Mouse (Mus musculus): Measurements from ENCODE around the gene Kcnn4.

Kcnn4 gene

GRCm38 (mm10) chr7:24369731-24370541 lies at the start of gene Kcnn4:
Kcnn4 (plus strand) TSS chr7:24370263.
- no peak for DNase-seq

- DNase-seq: no peak
Measured at GRCm38 (mm10) chr7:24322593-24322992, 47.5 kb upstream of the Kcnn4 start.

- DNase-seq: no peak
Measured at GRCm38 (mm10) chr7:24325197-24325596, 44.9 kb upstream of the Kcnn4 start.

GRCm38 (mm10) chr7:24325675-24326128 lies 44.4 kb upstream of the Kcnn4 start:
- peak; percentile 62 for DNase-seq

GRCm38 (mm10) chr7:24326273-24327135 lies 43.6 kb upstream of the Kcnn4 start:
- DNase-seq: peak; percentile 11

GRCm38 (mm10) chr7:24327281-24327975 lies 42.6 kb upstream of the Kcnn4 start:
- no peak for DNase-seq

GRCm38 (mm10) chr7:24333304-24333986 lies 36.6 kb upstream of the Kcnn4 start, which contains the start of gene Tescl:
Tescl (minus strand) TSS chr7:24333936.
- no peak for DNase-seq

GRCm38 (mm10) chr7:24335699-24336309 lies 34.3 kb upstream of the Kcnn4 start:
- DNase-seq: peak; percentile 48

- no peak for DNase-seq
Measured at GRCm38 (mm10) chr7:24338241-24338640, 31.8 kb upstream of the Kcnn4 start.

GRCm38 (mm10) chr7:24343701-24344272 lies 26.3 kb upstream of the Kcnn4 start:
- no peak for DNase-seq

- DNase-seq: no peak
Measured at GRCm38 (mm10) chr7:24346444-24346843, 23.6 kb upstream of the Kcnn4 start.

- DNase-seq: no peak
Measured at GRCm38 (mm10) chr7:24348896-24349295, 21.2 kb upstream of the Kcnn4 start, which contains the start of gene Lypd5. Lypd5 (plus strand) TSS chr7:24349196.

GRCm38 (mm10) chr7:24355646-24356045 lies 14.4 kb upstream of the Kcnn4 start:
- DNase-seq: no peak

GRCm38 (mm10) chr7:24356081-24356480 lies 14.0 kb upstream of the Kcnn4 start:
- DNase-seq: no peak

GRCm38 (mm10) chr7:24357899-24358298 lies 12.2 kb upstream of the Kcnn4 start:
- no peak for DNase-seq

- no peak for DNase-seq
Measured at GRCm38 (mm10) chr7:24359269-24359668, 10.8 kb upstream of the Kcnn4 start.

GRCm38 (mm10) chr7:24361001-24361400 lies 9.1 kb upstream of the Kcnn4 start:
- no peak for DNase-seq

GRCm38 (mm10) chr7:24363228-24363627 lies 6.8 kb upstream of the Kcnn4 start:
- DNase-seq: peak; percentile 36

- DNase-seq: peak; percentile 77
Measured at GRCm38 (mm10) chr7:24364827-24365226, 5.2 kb upstream of the Kcnn4 start.

GRCm38 (mm10) chr7:24365258-24366014 lies 4.6 kb upstream of the Kcnn4 start:
- no peak for DNase-seq

Measured in right cerebral cortex, postnatal 25 days (tissue).